ENCODE assay signal across 7 mouse cellular contexts in the genomic region with DNA sequence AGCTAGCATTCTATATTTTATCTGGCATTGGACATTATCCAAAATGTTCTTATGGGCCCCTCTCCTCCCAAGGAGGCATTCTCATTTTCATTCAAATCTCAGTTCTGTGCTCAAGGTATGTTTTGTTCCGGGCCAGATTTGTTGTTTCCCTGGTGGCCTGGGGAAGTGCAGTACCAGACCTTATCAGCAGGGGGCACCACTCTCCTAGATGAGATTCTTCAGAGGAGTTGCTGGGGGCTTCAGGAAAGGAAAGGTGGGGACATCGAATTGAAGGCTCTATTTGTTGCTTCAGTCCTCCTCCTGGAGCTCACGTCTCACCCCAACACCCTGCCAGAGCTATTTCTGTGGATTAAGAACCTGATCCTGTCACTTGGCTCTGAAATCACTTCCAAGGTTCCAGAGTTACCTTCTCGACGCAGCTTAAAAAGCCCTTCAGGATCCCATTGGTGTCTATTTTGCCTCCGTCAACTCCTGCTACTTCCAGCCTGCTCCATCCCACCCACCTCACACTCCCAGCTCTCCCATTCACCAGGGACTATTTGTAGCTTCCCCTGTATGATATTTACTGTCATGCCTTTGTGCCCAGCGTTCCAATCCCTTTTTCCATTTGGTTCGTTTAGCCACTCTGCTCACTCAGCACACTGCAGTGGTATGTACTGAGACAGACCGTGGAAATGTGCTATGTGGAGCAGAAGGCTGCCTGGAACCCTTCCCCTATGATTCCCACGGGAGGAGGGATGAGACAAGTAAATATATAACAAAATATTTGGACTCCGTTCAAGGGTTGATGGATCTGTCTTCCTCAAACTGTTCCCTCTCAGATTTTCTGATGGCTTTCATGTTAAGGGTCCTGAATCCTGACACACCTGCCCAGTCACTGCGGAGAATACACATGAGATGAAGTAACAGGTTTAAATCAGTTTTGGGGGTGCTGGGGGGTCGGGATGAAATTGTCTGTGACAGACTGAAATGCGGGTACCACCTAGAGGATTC. TPM values are rescaled to one million over a fixed set of nuclear protein-coding genes. Genes with fewer than 3 reads are reported as not detected.
DNase-seq lines count a peak whose midpoint lies in the region; ATAC-seq and TF ChIP-seq lines count a peak whose summit lies in the region.

No protein-coding gene starts in this region.

- TF ChIP-seq CTCF in kidney, postnatal 0 days (IDR thresholded peaks at IDR 0.05; ENCODE audit: low read depth): peak; percentile 96
- peak; percentile 95 for TF ChIP-seq CTCF in lung, embryonic 14.5 days (IDR thresholded peaks at IDR 0.05; ENCODE audit: low read depth)

- 0 out of 2 replicates have a peak, but pooled peaks cover 3% of the 10 kb centered on the region for H3K4me1 ChIP-seq in kidney, postnatal 0 days (replicated peaks; ENCODE audit: insufficient read depth, low read length)
- H3K4me1 ChIP-seq in lung, embryonic 14.5 days (ENCODE audit: insufficient read depth): no peaks in the 10 kb centered on the region

- DNase-seq in CD4-positive helper T cell, adult 2 months (ENCODE audit: low read depth, low spot score): peak; percentile 58
- DNase-seq in MN1 (ENCODE audit: low spot score): peak; percentile 57
- peak; percentile 93 to 97 for DNase-seq in cerebellum, postnatal 14 days
- peak; percentile 79 to 83 for DNase-seq in frontal cortex, postnatal 25 days (ENCODE audit: low spot score in 2 of 2)
- DNase-seq in kidney, postnatal 0 days (ENCODE audit: low spot score): peak; percentile 77
- peak; percentile 85 for DNase-seq in lung, embryonic 14.5 days
- peak; percentile 84 for DNase-seq in right cerebral cortex, postnatal 14 days

- H3K27me3 ChIP-seq in kidney, postnatal 0 days (ENCODE audit: insufficient read depth, low read length): no peaks in the 10 kb centered on the region
- H3K27me3 ChIP-seq in lung, embryonic 14.5 days (ENCODE audit: insufficient read depth, low read length): no peaks in the 10 kb centered on the region; the same call in 1 of the 2 replicates

- no peaks in the 10 kb centered on the region for H3K9me3 ChIP-seq in kidney, postnatal 0 days (replicated peaks; ENCODE audit: low read length)
- H3K9me3 ChIP-seq in lung, embryonic 14.5 days (ENCODE audit: low read depth, low read length): no peaks in the 10 kb centered on the region

- no peak overlapping the region for H3K27ac ChIP-seq in kidney, postnatal 0 days
- no peak overlapping the region for H3K27ac ChIP-seq in lung, embryonic 14.5 days (ENCODE audit: low read depth)

- no peaks in the 10 kb centered on the region for H3K36me3 ChIP-seq in kidney, postnatal 0 days (ENCODE audit: insufficient read depth, low read length)
- no peaks in the 10 kb centered on the region for H3K36me3 ChIP-seq in lung, embryonic 14.5 days (ENCODE audit: insufficient read depth)

- no peak for ATAC-seq in kidney, postnatal 0 days (replicated peaks; ENCODE audit: low FRiP score, low read depth)
- no peak for ATAC-seq in lung, embryonic 14.5 days (ENCODE audit: insufficient read depth)

- H3K4me3 ChIP-seq in kidney, postnatal 0 days (replicated peaks; ENCODE audit: low read depth, low read length): no peak overlapping the region
- no peak overlapping the region for H3K4me3 ChIP-seq in lung, embryonic 14.5 days (ENCODE audit: low read depth, low read length)

- 54% methylated on average over 14 of the region's 14 CpGs for WGBS in kidney, postnatal 0 days
- WGBS in lung, embryonic 14.5 days: 49% methylated on average over 14 of the region's 14 CpGs

- H3K9ac ChIP-seq in kidney, postnatal 0 days (ENCODE audit: low read depth, low read length): no peak overlapping the region
- H3K9ac ChIP-seq in lung, embryonic 14.5 days: no peak overlapping the region

- H3K4me2 ChIP-seq in kidney, postnatal 0 days (ENCODE audit: low read length): no peak overlapping the region
- peak overlapping the region; percentile 39; the same call in 1 of the 2 replicates for H3K4me2 ChIP-seq in lung, embryonic 14.5 days

RNA-seq across cellular contexts. Expression of a gene that starts 13.6 kb away (rescaled TPM):
- 103 and 104 TPM in 2 replicates for polyA plus RNA-seq in kidney, postnatal 0 days (2015; fragmentation: Nextera tagmentation; extraction: Ambion mirVana)
- 104 and 112 TPM in 2 replicates for polyA plus RNA-seq in lung, embryonic 14.5 days (2014; fragmentation: Nextera tagmentation; extraction: Ambion mirVana)

RNA-seq across cellular contexts. Expression of a gene that starts 15.7 kb away (rescaled TPM):
- polyA plus RNA-seq in kidney, postnatal 0 days (2015; fragmentation: Nextera tagmentation; extraction: Ambion mirVana): 77.8 and 90.8 TPM in 2 replicates
- polyA plus RNA-seq in lung, embryonic 14.5 days (2014; fragmentation: Nextera tagmentation; extraction: Ambion mirVana): 112 and 114 TPM in 2 replicates
